9 mouse cellular contexts compared by ENCODE assay signal in the genomic region with DNA sequence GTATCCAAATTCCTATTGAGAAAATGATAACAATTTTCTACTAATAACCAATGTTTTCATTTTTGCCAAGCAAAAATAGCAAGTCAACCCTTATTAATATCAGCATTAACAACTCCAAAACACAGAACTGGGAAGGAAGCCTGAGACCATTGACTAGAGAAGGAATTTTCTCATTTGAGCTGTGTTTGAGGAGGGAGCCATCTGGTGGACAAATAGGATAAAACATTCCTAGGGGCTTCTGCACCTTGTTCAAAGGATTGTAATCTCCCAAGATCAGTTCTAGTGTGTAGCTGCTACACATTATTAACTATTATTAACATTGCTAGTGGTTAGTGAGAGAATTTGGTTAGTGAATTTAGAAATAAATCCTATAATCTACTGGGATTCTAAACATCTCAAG. TPM values are rescaled to one million over a fixed set of nuclear protein-coding genes. Genes with fewer than 3 reads are reported as not detected.
DNase-seq lines count a peak whose midpoint lies in the region; ATAC-seq and TF ChIP-seq lines count a peak whose summit lies in the region.
"Had no signal": no experiment of that assay in that cellular context is flagged by ENCODE, and none has a peak within 500 bp of the region (broad histone marks: within the 10 kb centered on the region; RNA-seq: fewer than 3 reads in every experiment).

No protein-coding gene starts in this region.

- H3K9ac ChIP-seq in heart, postnatal 0 days (replicated peaks; ENCODE audit: low read depth, low read length) = no peak overlapping the region
- H3K9ac ChIP-seq in heart, embryonic 12.5 days = no peak overlapping the region
- H3K9ac ChIP-seq in kidney, embryonic 14.5 days (ENCODE audit: low read depth, low read length) = no peak overlapping the region
- H3K9ac ChIP-seq: limb, embryonic 13.5 days had no signal

- peaks cover 14% of the 10 kb centered on the region for H3K36me3 ChIP-seq in heart, postnatal 0 days (replicated peaks; ENCODE audit: control insufficient read depth, insufficient read depth, low read length)
- H3K36me3 ChIP-seq in heart, embryonic 12.5 days = peaks cover 38% of the 10 kb centered on the region
- peaks cover 43% of the 10 kb centered on the region for H3K36me3 ChIP-seq in kidney, embryonic 14.5 days (ENCODE audit: control insufficient read depth, insufficient read depth, low read length)

- H3K27me3 ChIP-seq in heart, postnatal 0 days (ENCODE audit: control insufficient read depth, insufficient read depth, low read length) = no peaks in the 10 kb centered on the region
- no peaks in the 10 kb centered on the region for H3K27me3 ChIP-seq in heart, embryonic 12.5 days (replicated peaks)
- H3K27me3 ChIP-seq in kidney, embryonic 14.5 days (ENCODE audit: control insufficient read depth, insufficient read depth, low read length) = no peaks in the 10 kb centered on the region
- H3K27me3 ChIP-seq: limb, embryonic 13.5 days had no signal

- no peaks in the 10 kb centered on the region for H3K9me3 ChIP-seq in heart, postnatal 0 days (replicated peaks; ENCODE audit: control insufficient read depth, low read length)
- H3K9me3 ChIP-seq in heart, embryonic 12.5 days (replicated peaks) = no peaks in the 10 kb centered on the region
- no peaks in the 10 kb centered on the region for H3K9me3 ChIP-seq in kidney, embryonic 14.5 days (ENCODE audit: control insufficient read depth, low read length)
- H3K9me3 ChIP-seq: limb, embryonic 13.5 days had no signal

- no peaks in the 10 kb centered on the region; the same call in 1 of the 2 replicates for H3K4me1 ChIP-seq in heart, postnatal 0 days (ENCODE audit: control insufficient read depth, insufficient read depth)
- peaks cover 4% of the 10 kb centered on the region; the same call in 1 of the 2 replicates for H3K4me1 ChIP-seq in heart, embryonic 12.5 days (replicated peaks)
- H3K4me1 ChIP-seq in kidney, embryonic 14.5 days (ENCODE audit: control insufficient read depth, insufficient read depth, low read length) = no peaks in the 10 kb centered on the region
- H3K4me1 ChIP-seq: limb, embryonic 13.5 days had no signal

- H3K27ac ChIP-seq in heart, postnatal 0 days (ENCODE audit: low read depth) = no peak overlapping the region
- H3K27ac ChIP-seq in heart, embryonic 12.5 days (ENCODE audit: poor library complexity, severe bottlenecking) = no peak overlapping the region
- no peak overlapping the region for H3K27ac ChIP-seq in kidney, embryonic 14.5 days (ENCODE audit: low read depth, low read length)
- H3K27ac ChIP-seq: limb, embryonic 13.5 days had no signal

- peak; percentile 77 for DNase-seq in heart, postnatal 0 days (ENCODE audit: low spot score)
- DNase-seq in urinary bladder, postnatal 14 days (ENCODE audit: low spot score) = peak; percentile 20
- DNase-seq in urinary bladder, postnatal 4 days (ENCODE audit: low spot score in 2 of 2) = no peak
- DNase-seq in cerebellum, postnatal 25 days = peak; percentile 18 to 61
- no peak for DNase-seq in testis, postnatal 10 days (ENCODE audit: low spot score)

- H3K4me2 ChIP-seq in heart, postnatal 0 days (ENCODE audit: low read depth, low read length) = no peak overlapping the region
- no peak overlapping the region for H3K4me2 ChIP-seq in heart, embryonic 12.5 days
- no peak overlapping the region for H3K4me2 ChIP-seq in kidney, embryonic 14.5 days (replicated peaks; ENCODE audit: low read depth, low read length)
- H3K4me2 ChIP-seq: limb, embryonic 13.5 days had no signal

- H3K4me3 ChIP-seq in heart, postnatal 0 days (ENCODE audit: low read depth, low read length) = no peak overlapping the region
- H3K4me3 ChIP-seq in heart, embryonic 12.5 days = no peak overlapping the region
- no peak overlapping the region for H3K4me3 ChIP-seq in kidney, embryonic 14.5 days (ENCODE audit: low read length)
- H3K4me3 ChIP-seq: limb, embryonic 13.5 days had no signal

- no peak for TF ChIP-seq EP300 in heart, postnatal 0 days (IDR thresholded peaks at IDR 0.05; ENCODE audit: low read depth)

- TF ChIP-seq CTCF in heart, postnatal 0 days (IDR thresholded peaks at IDR 0.05; ENCODE audit: low read depth) = peak; percentile 80

- ATAC-seq in heart, postnatal 0 days (ENCODE audit: insufficient read depth, low read depth) = no peak
- no peak for ATAC-seq in heart, embryonic 12.5 days (ENCODE audit: insufficient number of reproducible peaks, low FRiP score)
- ATAC-seq in kidney, embryonic 14.5 days (ENCODE audit: low FRiP score, low TSS enrichment) = peak; percentile 24; the same call in 1 of the 2 replicates
- peak; percentile 83 for ATAC-seq in megakaryocyte-erythroid progenitor cell, adult 5-6 weeks (replicated peaks; ENCODE audit: low FRiP score, low TSS enrichment, poor library complexity, severe bottlenecking)

RNA-seq across cellular contexts. Expression of gene Glrx, which starts 38.2 kb away (rescaled TPM):
- total RNA-seq in heart, postnatal 0 days (2014; rRNA removed; ENCODE audit: low replicate concordance) = 105 and 107 TPM in 2 replicates
- polyA plus RNA-seq in heart, postnatal 0 days (2015; fragmentation: Nextera tagmentation; extraction: Ambion mirVana) = 156 and 160 TPM in 2 replicates
- polyA plus RNA-seq in heart, embryonic 12.5 days (2016; fragmentation: Nextera tagmentation; extraction: Ambion mirVana) = 92.3 and 96.6 TPM in 2 replicates
- polyA plus RNA-seq in kidney, embryonic 14.5 days (2014; fragmentation: Nextera tagmentation; extraction: Ambion mirVana) = 36.4 and 42.5 TPM in 2 replicates
- total RNA-seq in megakaryocyte-erythroid progenitor cell, adult 5-6 weeks (2014; fragmentation: Nextera tagmentation) = 30.8 and 54.1 TPM in 2 replicates
- total RNA-seq in megakaryocyte-erythroid progenitor cell, adult 5-6 weeks (2017) = 29.4 and 43.8 TPM in 2 replicates

Comparison
In these comparisons a context has a peak if more than half of its experiments do, and no peak if none do; other contexts are left out.
1. DNase-seq: peak in heart, postnatal 0 days (single experiment), urinary bladder, postnatal 14 days (single experiment) and cerebellum, postnatal 25 days (2 of 2); none in urinary bladder, postnatal 4 days (0 of 2) and testis, postnatal 10 days (single experiment).
2. ATAC-seq: peak in kidney, embryonic 14.5 days (single experiment) and megakaryocyte-erythroid progenitor cell, adult 5-6 weeks (single experiment); none in heart, postnatal 0 days (single experiment) and heart, embryonic 12.5 days (single experiment).